Mouse (Mus musculus): Measurements from ENCODE around the gene Acox1. TPM values are rescaled to one million over a fixed set of nuclear protein-coding genes. Genes with fewer than 3 reads are reported as not detected.

Gene Acox1
- total and polyA plus RNA-seq, 2 experiments from 2014 or later = 46.7 to 64.9 TPM

GRCm38 (mm10) chr11:116138468-116139138, 60.2 kb downstream of the Acox1 start, which contains the start of gene Mrpl38:
Gene Mrpl38, minus strand, starts transcription at chr11:116138868.
- peaks cover 26% of the 10 kb centered on the region for H3K36me3 ChIP-seq (replicated peaks; ENCODE audit: control insufficient read depth, insufficient read depth, low read length)
- H3K4me2 ChIP-seq (ENCODE audit: low read depth, low read length) = peak within 1 kb of the TSS; percentile 84
- peak; percentile 97 for ATAC-seq (ENCODE audit: insufficient read depth, low read depth)
- no peaks in the 10 kb centered on the region for H3K4me1 ChIP-seq (ENCODE audit: control insufficient read depth, insufficient read depth)
- H3K27ac ChIP-seq (ENCODE audit: low read depth) = peak within 1 kb of the TSS; percentile 57
- no peaks in the 10 kb centered on the region for H3K27me3 ChIP-seq (ENCODE audit: control insufficient read depth, insufficient read depth, low read length)
- WGBS = 1% methylated on average over 54 of the region's 60 CpGs
- H3K9ac ChIP-seq (replicated peaks; ENCODE audit: low read depth, low read length) = peak within 1 kb of the TSS; percentile 71
- peak within 1 kb of the TSS; percentile 77 for H3K4me3 ChIP-seq (ENCODE audit: low read depth, low read length)
- no peaks in the 10 kb centered on the region for H3K9me3 ChIP-seq (replicated peaks; ENCODE audit: control insufficient read depth, low read length)
- peak; percentile 98 for DNase-seq (ENCODE audit: low spot score)
- TF ChIP-seq CTCF (IDR thresholded peaks at IDR 0.05; ENCODE audit: low read depth) (peak; percentile 79), EP300 (IDR thresholded peaks at IDR 0.05; ENCODE audit: low read depth) (no peak)

GRCm38 (mm10) chr11:116138096-116138467, 60.8 kb downstream of the Acox1 start:
- WGBS = under 1% methylated on average over 20 of the region's 20 CpGs
- no peaks in the 10 kb centered on the region for H3K4me1 ChIP-seq (ENCODE audit: control insufficient read depth, insufficient read depth)
- peak overlapping the region; percentile 77 for H3K4me3 ChIP-seq (ENCODE audit: low read depth, low read length)
- ATAC-seq (ENCODE audit: insufficient read depth, low read depth) (no peak), DNase-seq (ENCODE audit: low spot score) (no peak)
- H3K27me3 ChIP-seq (ENCODE audit: control insufficient read depth, insufficient read depth, low read length) = no peaks in the 10 kb centered on the region
- peaks cover 26% of the 10 kb centered on the region for H3K36me3 ChIP-seq (replicated peaks; ENCODE audit: control insufficient read depth, insufficient read depth, low read length)
- TF ChIP-seq EP300 (IDR thresholded peaks at IDR 0.05; ENCODE audit: low read depth) = no peak
- no peak for TF ChIP-seq CTCF (IDR thresholded peaks at IDR 0.05; ENCODE audit: low read depth)
- H3K4me2 ChIP-seq (ENCODE audit: low read depth, low read length) = peak overlapping the region; percentile 84
- peak overlapping the region; percentile 71 for H3K9ac ChIP-seq (replicated peaks; ENCODE audit: low read depth, low read length)
- no peaks in the 10 kb centered on the region for H3K9me3 ChIP-seq (replicated peaks; ENCODE audit: control insufficient read depth, low read length)
- H3K27ac ChIP-seq (ENCODE audit: low read depth) = peak overlapping the region; percentile 57; the same call in 1 of the 2 replicates

DNA sequence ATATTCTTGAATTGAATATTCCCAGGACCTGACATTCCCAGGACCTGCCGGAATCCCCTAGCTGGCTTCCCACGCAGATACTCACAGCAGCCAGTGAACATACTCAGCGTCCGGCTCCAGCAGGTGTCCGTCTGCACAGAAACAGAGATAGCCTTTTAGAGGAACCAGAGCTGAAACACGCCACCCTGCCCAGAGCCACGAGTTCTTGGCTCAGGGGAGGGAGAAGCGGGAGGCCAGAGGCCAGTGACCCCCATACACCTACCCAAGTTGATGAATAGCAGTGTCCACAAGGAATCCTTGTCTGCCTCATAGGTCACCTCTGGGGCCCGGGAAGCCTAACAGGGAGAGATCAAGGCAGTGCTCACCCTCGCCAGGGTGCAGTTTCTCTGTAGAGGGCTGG, 64.7 kb downstream of the Acox1 start:
- Histone ChIP-seq H3K9me3 (replicated peaks; ENCODE audit: control insufficient read depth, low read length) (no peaks in the 10 kb centered on the region), H3K4me3 (ENCODE audit: low read depth, low read length) (no peak overlapping the region), H3K27me3 (ENCODE audit: control insufficient read depth, insufficient read depth, low read length) (no peaks in the 10 kb centered on the region), H3K27ac (ENCODE audit: low read depth) (no peak overlapping the region), H3K36me3 (replicated peaks; ENCODE audit: control insufficient read depth, insufficient read depth, low read length) (peaks cover 19% of the 10 kb centered on the region), H3K4me1 (ENCODE audit: control insufficient read depth, insufficient read depth) (0 out of 2 replicates have a peak, but pooled peaks cover 9% of the 10 kb centered on the region), H3K4me2 (ENCODE audit: low read depth, low read length) (no peak overlapping the region), H3K9ac (replicated peaks; ENCODE audit: low read depth, low read length) (no peak overlapping the region)
- DNase-seq (ENCODE audit: low spot score) (no peak), ATAC-seq (ENCODE audit: insufficient read depth, low read depth) (no peak)
- TF ChIP-seq CTCF (IDR thresholded peaks at IDR 0.05; ENCODE audit: low read depth) (no peak), EP300 (IDR thresholded peaks at IDR 0.05; ENCODE audit: low read depth) (no peak)
- WGBS = 75% methylated on average over 10 of the region's 10 CpGs

- Histone ChIP-seq H3K27me3 (ENCODE audit: control insufficient read depth, insufficient read depth, low read length) (no peaks in the 10 kb centered on the region), H3K27ac (ENCODE audit: low read depth) (no peak overlapping the region), H3K4me1 (ENCODE audit: control insufficient read depth, insufficient read depth) (0 out of 2 replicates have a peak, but pooled peaks cover 9% of the 10 kb centered on the region), H3K9ac (replicated peaks; ENCODE audit: low read depth, low read length) (no peak overlapping the region), H3K9me3 (replicated peaks; ENCODE audit: control insufficient read depth, low read length) (no peaks in the 10 kb centered on the region), H3K36me3 (replicated peaks; ENCODE audit: control insufficient read depth, insufficient read depth, low read length) (peaks cover 19% of the 10 kb centered on the region), H3K4me3 (ENCODE audit: low read depth, low read length) (no peak overlapping the region), H3K4me2 (ENCODE audit: low read depth, low read length) (no peak overlapping the region)
- no peak for ATAC-seq (ENCODE audit: insufficient read depth, low read depth)
- TF ChIP-seq EP300 (IDR thresholded peaks at IDR 0.05; ENCODE audit: low read depth) = no peak
- TF ChIP-seq CTCF (IDR thresholded peaks at IDR 0.05; ENCODE audit: low read depth) = no peak
- 76% methylated on average over 5 of the region's 5 CpGs for WGBS
- no peak for DNase-seq (ENCODE audit: low spot score)
Measured at GRCm38 (mm10) chr11:116133497-116133896, 65.3 kb downstream of the Acox1 start.

- H3K4me3 ChIP-seq (ENCODE audit: low read depth, low read length) = no peak overlapping the region
- ATAC-seq (ENCODE audit: insufficient read depth, low read depth) (no peak), DNase-seq (ENCODE audit: low spot score) (peak; percentile 46)
- H3K9me3 ChIP-seq (replicated peaks; ENCODE audit: control insufficient read depth, low read length) = no peaks in the 10 kb centered on the region
- TF ChIP-seq CTCF (IDR thresholded peaks at IDR 0.05; ENCODE audit: low read depth) (peak; percentile 23), EP300 (IDR thresholded peaks at IDR 0.05; ENCODE audit: low read depth) (no peak)
- no peak overlapping the region for H3K4me2 ChIP-seq (ENCODE audit: low read depth, low read length)
- H3K27ac ChIP-seq (ENCODE audit: low read depth) = no peak overlapping the region
- peaks cover 19% of the 10 kb centered on the region for H3K36me3 ChIP-seq (replicated peaks; ENCODE audit: control insufficient read depth, insufficient read depth, low read length)
- WGBS = 75% methylated on average over 16 of the region's 16 CpGs
- H3K4me1 ChIP-seq (ENCODE audit: control insufficient read depth, insufficient read depth) = peaks cover 15% of the 10 kb centered on the region; the same call in 1 of the 2 replicates
- H3K27me3 ChIP-seq (ENCODE audit: control insufficient read depth, insufficient read depth, low read length) = no peaks in the 10 kb centered on the region
- H3K9ac ChIP-seq (replicated peaks; ENCODE audit: low read depth, low read length) = no peak overlapping the region
Measured at GRCm38 (mm10) chr11:116132366-116133333, 66.2 kb downstream of the Acox1 start.
